Mouse (Mus musculus): ENCODE measurements around the gene Dcbld1.
"Not testable (repeated sequence)": the region's sequence is repeated elsewhere in the genome, so short reads cannot be mapped to it uniquely, and the experiment has no call there.

The Dcbld1 gene

DNA sequence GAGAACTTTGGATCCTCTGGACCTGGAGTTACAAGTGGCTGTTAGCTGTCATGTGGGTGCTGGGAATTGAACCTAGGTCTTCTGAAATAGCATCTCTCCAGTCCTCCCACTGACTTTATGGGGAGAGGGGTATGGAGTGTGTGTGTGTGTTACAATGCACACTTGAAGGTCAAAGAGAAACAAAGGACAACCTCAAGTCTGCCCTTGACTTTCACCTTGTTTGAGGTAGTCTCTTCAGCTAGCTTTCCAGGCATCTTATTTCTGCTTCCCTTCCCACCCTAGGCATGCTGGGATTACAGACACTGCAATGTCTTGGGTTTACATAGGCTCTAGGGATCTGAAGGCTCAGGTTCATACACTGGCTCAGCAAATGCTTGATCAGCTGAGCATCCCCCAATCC lies 68.9 kb downstream of the Dcbld1 start:
- no peak for DNase-seq (ENCODE audit: low spot score in 2 of 2)

DNA sequence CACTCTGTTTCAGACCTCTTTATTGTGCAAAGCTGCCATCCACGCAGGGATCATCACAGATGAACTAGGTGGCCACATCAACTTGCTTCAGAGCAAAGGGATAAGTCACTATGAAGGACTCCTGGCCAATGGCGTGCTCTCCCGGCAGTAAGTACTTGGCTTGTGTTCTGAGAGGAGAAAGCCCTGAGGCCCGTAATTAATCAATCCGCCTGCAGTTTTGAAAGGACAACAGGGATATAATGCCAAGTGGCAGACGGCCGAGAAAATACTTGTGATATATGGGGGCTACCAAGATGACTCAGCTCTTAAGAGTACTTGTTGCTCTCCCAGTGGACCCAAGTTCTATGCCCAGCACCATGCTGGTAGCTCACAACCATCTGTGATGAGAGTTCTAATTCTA lies 71.2 kb downstream of the Dcbld1 start:
- no peak for DNase-seq (ENCODE audit: low spot score in 2 of 2)

GRCm38 (mm10) chr10:52309196-52309595 lies 75.8 kb downstream of the Dcbld1 start:
- DNase-seq (ENCODE audit: low spot score in 2 of 2): peak in 1 of 2 experiments; percentile 6

- no peak for DNase-seq (ENCODE audit: low spot score in 2 of 2)
Measured at GRCm38 (mm10) chr10:52319506-52320286, 86.3 kb downstream of the Dcbld1 start.

- no peak for DNase-seq (ENCODE audit: low spot score in 2 of 2)
Measured at GRCm38 (mm10) chr10:52321918-52322317, 88.5 kb downstream of the Dcbld1 start.

DNA sequence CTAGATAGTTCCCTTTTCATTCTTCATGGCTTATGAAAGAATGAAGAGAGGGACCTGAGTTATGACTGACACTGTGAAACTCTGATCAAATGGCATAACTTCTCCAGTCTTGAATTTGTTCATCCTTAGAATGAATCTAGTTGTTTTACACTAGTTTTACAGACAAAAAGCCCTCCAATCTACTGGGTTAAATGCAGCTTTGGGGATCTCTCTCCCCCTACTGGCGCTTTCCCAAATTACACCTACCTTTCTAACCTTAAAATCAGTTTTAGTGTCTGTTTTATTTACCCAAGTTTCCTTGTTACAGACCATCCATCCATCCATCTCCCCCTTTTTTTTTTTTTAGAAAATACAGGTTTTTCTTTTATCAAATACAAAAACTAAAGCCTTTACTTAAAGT lies 97.6 kb downstream of the Dcbld1 start:
- peak in 1 of 2 experiments; percentile 10 for DNase-seq (ENCODE audit: low spot score in 2 of 2)

DNA sequence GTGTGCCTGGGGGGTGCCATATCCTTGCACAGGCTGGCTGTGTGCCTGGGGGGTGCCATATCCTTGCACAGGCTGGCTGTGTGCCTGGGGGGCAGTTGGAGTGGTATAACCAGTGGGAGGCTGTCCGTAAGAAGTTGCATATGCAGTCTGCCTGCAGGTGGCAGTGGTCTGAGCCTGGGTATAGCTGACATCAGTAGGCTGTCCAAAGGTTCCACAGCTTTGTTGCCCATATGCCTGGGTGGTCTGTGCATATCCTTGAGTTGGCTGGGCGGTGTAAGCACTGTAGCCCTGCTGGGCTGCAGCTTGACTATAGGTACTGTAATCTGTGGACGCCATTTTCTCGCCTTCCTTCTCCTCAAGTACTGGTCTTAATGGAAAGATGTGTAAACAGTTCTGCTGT lies 109.9 kb downstream of the Dcbld1 start:
- DNase-seq (ENCODE audit: low spot score in 2 of 2): not testable (repeated sequence)

DNA sequence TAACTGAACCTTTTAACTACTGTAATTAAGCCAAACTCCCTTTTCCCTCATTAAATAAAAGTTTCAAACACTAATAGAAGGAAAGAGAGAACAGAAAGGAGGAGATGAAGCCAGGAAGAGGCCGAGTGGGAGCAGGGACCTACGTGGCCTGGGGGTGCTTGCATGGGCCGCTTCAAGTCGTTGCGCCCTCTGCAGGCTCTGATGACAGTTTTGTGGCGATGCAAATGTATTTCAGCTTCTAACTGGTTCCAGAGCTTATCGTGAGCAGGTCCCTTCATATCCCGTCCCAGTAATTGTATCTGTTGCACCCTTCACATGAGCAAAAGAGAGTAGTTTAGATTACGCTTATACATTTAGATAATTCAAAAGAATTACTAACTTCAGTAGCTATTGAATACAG lies 119.8 kb downstream of the Dcbld1 start:
- DNase-seq (ENCODE audit: low spot score in 2 of 2): no peak

DNA sequence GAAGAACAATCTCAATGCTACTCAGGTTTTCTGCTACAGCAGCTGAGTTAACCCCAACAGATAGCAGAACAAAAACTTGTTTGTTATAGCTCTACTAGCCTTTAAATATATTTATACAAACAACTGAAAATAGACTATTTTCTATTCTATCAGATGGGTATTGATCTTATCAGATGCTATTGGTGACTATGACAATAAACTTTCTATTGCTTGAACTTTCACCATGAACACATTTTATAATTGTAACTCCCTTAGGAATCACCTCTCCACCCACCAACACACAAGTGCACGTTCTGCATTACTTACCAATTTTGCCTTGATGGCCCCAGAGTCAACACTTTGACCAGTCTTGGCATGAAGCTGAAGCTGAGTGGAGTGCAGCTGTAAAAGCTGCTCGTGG lies 125.0 kb downstream of the Dcbld1 start, which contains the start of gene Gm26741:
Gm26741 (plus strand) TSS at position 301 of the 400 bp plus-strand sequence.
- no peak for DNase-seq (ENCODE audit: low spot score in 2 of 2)

DNA sequence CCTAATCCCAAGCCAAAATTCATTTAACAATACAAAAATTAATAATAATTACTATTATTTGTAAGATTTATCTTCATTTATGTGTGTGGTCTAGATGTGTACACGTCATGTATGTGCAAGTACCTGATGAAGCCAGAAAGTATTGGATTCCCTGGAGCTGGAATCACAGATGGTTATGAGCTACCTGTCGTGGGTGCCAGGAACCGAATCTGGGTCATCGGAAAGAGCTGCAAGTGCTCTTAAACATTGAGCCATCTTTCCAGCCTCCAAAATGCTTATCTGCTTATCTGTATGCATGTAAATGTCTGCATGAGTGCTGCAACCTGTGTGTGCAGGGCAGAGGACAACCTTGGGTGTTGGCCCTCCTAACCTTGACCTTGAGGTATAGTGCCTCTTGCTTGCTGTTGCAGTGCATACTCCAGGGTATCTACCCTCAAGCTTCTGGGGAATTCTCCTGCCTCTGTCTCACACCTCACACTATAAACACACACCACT lies 126.9 kb downstream of the Dcbld1 start:
- no peak for DNase-seq (ENCODE audit: low spot score in 2 of 2)

- DNase-seq (ENCODE audit: low spot score in 2 of 2): no peak
Measured at GRCm38 (mm10) chr10:52360862-52361609, 127.6 kb downstream of the Dcbld1 start.

DNA sequence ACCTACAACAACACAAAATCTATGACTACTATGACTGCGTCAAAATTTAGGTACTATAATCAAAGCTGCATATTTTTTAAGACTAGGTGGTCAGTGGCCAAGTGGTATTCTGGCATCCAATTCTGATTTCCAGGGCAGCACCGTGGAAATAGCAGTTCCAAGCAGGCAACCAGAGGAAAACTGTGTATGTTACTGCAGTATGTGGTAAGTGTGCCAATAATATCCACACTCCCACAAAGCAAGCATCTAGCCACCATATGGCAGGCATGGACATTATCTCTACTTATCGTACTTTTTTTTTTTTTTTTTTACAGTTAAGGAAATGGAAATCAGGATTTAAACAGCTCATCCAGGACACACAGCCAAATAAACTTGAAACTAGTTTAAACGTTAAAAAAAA lies 135.0 kb downstream of the Dcbld1 start:
- no peak for DNase-seq (ENCODE audit: low spot score in 2 of 2)

All from urinary bladder, postnatal 36 days (tissue).